Mouse (Mus musculus) intestine, embryonic 15.5 days (tissue): ENCODE measurements at regions not wholly inside any gene's neighbourhood (a gene's known extent, or its start where the extent isn't known, plus 50 kb on each side); places are given as distances from the start of the nearest gene placed in this dataset.

ENCODE experiments used
- ATAC-seq: fragments of 200-750 bp; cut with Nextera tagmentation; 2 replicates; pipeline ENCODE4 v1.8.0; 2017; ENCODE audit warnings: moderate TSS enrichment, moderate library complexity
- H3K27ac ChIP-seq: fragments of 300-500 bp; sonication (generic); 2 replicates; pipeline ENCODE4 v1.5.1; 2015; ENCODE audit warnings: mild to moderate bottlenecking, inconsistent platforms
- H3K27me3 ChIP-seq: fragments of 300-500 bp; sonication (generic); replicated peaks from 2 replicates; pipeline ENCODE4 v1.6.1; 2015; ENCODE audit warnings: inconsistent platforms
- H3K36me3 ChIP-seq: fragments of 300-500 bp; sonication (generic); 2 replicates; pipeline ENCODE4 v1.6.1; 2015; ENCODE audit warnings: inconsistent platforms
- H3K4me1 ChIP-seq: fragments of 300-500 bp; sonication (generic); replicated peaks from 2 replicates; pipeline ENCODE4 v1.6.1; 2015; ENCODE audit warnings: inconsistent platforms
- H3K4me2 ChIP-seq: fragments of 300-500 bp; sonication (generic); replicated peaks from 2 replicates; pipeline ENCODE4 v1.6.1; 2015; ENCODE audit warnings: mild to moderate bottlenecking, inconsistent platforms
- H3K4me3 ChIP-seq: fragments of 300-500 bp; sonication (generic); replicated peaks from 2 replicates; pipeline ENCODE4 v1.5.1; 2015; ENCODE audit warnings: inconsistent platforms
- H3K9ac ChIP-seq: fragments of 300-500 bp; sonication (generic); 2 replicates; pipeline ENCODE4 v1.6.1; 2015; ENCODE audit warnings: inconsistent platforms
- H3K9me3 ChIP-seq: fragments of 300-500 bp; sonication (generic); 2 replicates; pipeline ENCODE4 v1.6.1; 2016; ENCODE audit warnings: inconsistent platforms
- WGBS: fragments of 180-500 bp; shearing (Covaris S2); methylation state at CpG from one replicate; pipeline ENCODE4 v1.1.7; 2015; 5-methylcytosine and 5-hydroxymethylcytosine counted together

GRCm38 (mm10) chr1:83665326-83665725 is 257.3 kb upstream of the Sphkap start:
- Histone ChIP-seq H3K4me3 (no peak overlapping the region), H3K9me3 (no peaks in the 10 kb centered on the region), H3K4me1 (no peaks in the 10 kb centered on the region), H3K36me3 (no peaks in the 10 kb centered on the region), H3K27ac (no peak overlapping the region), H3K9ac (no peak overlapping the region), H3K4me2 (no peak overlapping the region), H3K27me3 (no peaks in the 10 kb centered on the region)
- no peak for ATAC-seq
- 71% methylated on average over 2 of the region's 2 CpGs for WGBS

- Histone ChIP-seq H3K4me3 (no peak overlapping the region), H3K27ac (no peak overlapping the region), H3K4me2 (no peak overlapping the region), H3K9me3 (no peaks in the 10 kb centered on the region), H3K36me3 (no peaks in the 10 kb centered on the region), H3K9ac (no peak overlapping the region), H3K4me1 (no peaks in the 10 kb centered on the region), H3K27me3 (no peaks in the 10 kb centered on the region)
- no peak for ATAC-seq
- WGBS = 92% methylated on average over 3 of the region's 3 CpGs
Observed at GRCm38 (mm10) chr1:83661808-83662802, 254.1 kb upstream of the Sphkap start.

GRCm38 (mm10) chr1:83653661-83654060 is 245.7 kb upstream of the Sphkap start:
- no peak overlapping the region for H3K9ac ChIP-seq
- H3K4me2 ChIP-seq = no peak overlapping the region
- H3K27me3 ChIP-seq = no peaks in the 10 kb centered on the region
- H3K27ac ChIP-seq = no peak overlapping the region
- ATAC-seq = no peak
- no peaks in the 10 kb centered on the region for H3K36me3 ChIP-seq
- H3K9me3 ChIP-seq = no peaks in the 10 kb centered on the region
- no peak overlapping the region for H3K4me3 ChIP-seq
- WGBS = 85% methylated on average over 2 of the region's 2 CpGs
- no peaks in the 10 kb centered on the region for H3K4me1 ChIP-seq

- Histone ChIP-seq H3K36me3 (no peaks in the 10 kb centered on the region), H3K4me1 (no peaks in the 10 kb centered on the region), H3K9ac (no peak overlapping the region), H3K4me3 (no peak overlapping the region), H3K9me3 (no peaks in the 10 kb centered on the region), H3K4me2 (no peak overlapping the region), H3K27ac (no peak overlapping the region), H3K27me3 (no peaks in the 10 kb centered on the region)
- ATAC-seq = no peak
- WGBS = 84% methylated on average over 1 of the region's 1 CpGs
Observed at GRCm38 (mm10) chr1:83645606-83646005, 237.6 kb upstream of the Sphkap start.

GRCm38 (mm10) chr1:83642656-83643055 is 234.7 kb upstream of the Sphkap start:
- Histone ChIP-seq H3K9ac (no peak overlapping the region), H3K4me2 (no peak overlapping the region), H3K9me3 (no peaks in the 10 kb centered on the region), H3K4me1 (no peaks in the 10 kb centered on the region), H3K36me3 (no peaks in the 10 kb centered on the region), H3K4me3 (no peak overlapping the region), H3K27ac (no peak overlapping the region), H3K27me3 (no peaks in the 10 kb centered on the region)
- no peak for ATAC-seq

- 65% methylated on average over 3 of the region's 3 CpGs for WGBS
- H3K9me3 ChIP-seq = no peaks in the 10 kb centered on the region
Observed at GRCm38 (mm10) chr1:83636051-83636450, 228.1 kb upstream of the Sphkap start.

GRCm38 (mm10) chr1:83631798-83632197 is 223.8 kb upstream of the Sphkap start:
- WGBS = 39% methylated on average over 4 of the region's 4 CpGs
- H3K9ac ChIP-seq = no peak overlapping the region
- ATAC-seq = no peak

More at GRCm38 (mm10) chr1:83636051-83636450, 228.1 kb upstream of the Sphkap start:
- H3K4me2 ChIP-seq = no peak overlapping the region
- no peaks in the 10 kb centered on the region for H3K27me3 ChIP-seq
- H3K9ac ChIP-seq = no peak overlapping the region
- H3K4me3 ChIP-seq = no peak overlapping the region
- no peaks in the 10 kb centered on the region for H3K36me3 ChIP-seq
- no peak overlapping the region for H3K27ac ChIP-seq
- H3K4me1 ChIP-seq = no peaks in the 10 kb centered on the region
- ATAC-seq = no peak

GRCm38 (mm10) chr1:83631394-83631793 is 223.4 kb upstream of the Sphkap start:
- Histone ChIP-seq H3K4me2 (no peak overlapping the region), H3K9me3 (no peaks in the 10 kb centered on the region), H3K36me3 (no peaks in the 10 kb centered on the region), H3K4me1 (no peaks in the 10 kb centered on the region), H3K4me3 (no peak overlapping the region), H3K27me3 (no peaks in the 10 kb centered on the region), H3K27ac (no peak overlapping the region), H3K9ac (no peak overlapping the region)
- WGBS = 76% methylated on average over 7 of the region's 7 CpGs
- ATAC-seq = no peak

More at GRCm38 (mm10) chr1:83631798-83632197, 223.8 kb upstream of the Sphkap start:
- Histone ChIP-seq H3K4me1 (no peaks in the 10 kb centered on the region), H3K9me3 (no peaks in the 10 kb centered on the region), H3K27ac (no peak overlapping the region), H3K4me2 (no peak overlapping the region), H3K36me3 (no peaks in the 10 kb centered on the region), H3K4me3 (no peak overlapping the region), H3K27me3 (no peaks in the 10 kb centered on the region)

- Histone ChIP-seq H3K4me1 (no peaks in the 10 kb centered on the region), H3K27me3 (no peaks in the 10 kb centered on the region), H3K27ac (no peak overlapping the region), H3K9ac (no peak overlapping the region), H3K36me3 (no peaks in the 10 kb centered on the region), H3K4me2 (no peak overlapping the region), H3K4me3 (no peak overlapping the region), H3K9me3 (no peaks in the 10 kb centered on the region)
- ATAC-seq = no peak
- 92% methylated on average over 1 of the region's 1 CpGs for WGBS
Observed at GRCm38 (mm10) chr1:83587258-83587657, 179.3 kb upstream of the Sphkap start.

- H3K27ac ChIP-seq = no peak overlapping the region
- no peaks in the 10 kb centered on the region for H3K36me3 ChIP-seq
- no peak for ATAC-seq
- H3K4me1 ChIP-seq = no peaks in the 10 kb centered on the region
- H3K27me3 ChIP-seq = no peaks in the 10 kb centered on the region
- WGBS = 80% methylated on average over 4 of the region's 4 CpGs
- H3K4me2 ChIP-seq = no peak overlapping the region
- H3K9ac ChIP-seq = no peak overlapping the region
- no peak overlapping the region for H3K4me3 ChIP-seq
- no peaks in the 10 kb centered on the region for H3K9me3 ChIP-seq
Observed at GRCm38 (mm10) chr1:83583041-83583440, 175.0 kb upstream of the Sphkap start.

- 81% methylated on average over 5 of the region's 5 CpGs for WGBS
- ATAC-seq = no peak
Observed at GRCm38 (mm10) chr1:83569991-83570390, 162.0 kb upstream of the Sphkap start.

GRCm38 (mm10) chr1:83568746-83569145 is 160.7 kb upstream of the Sphkap start:
- Histone ChIP-seq H3K27me3 (no peaks in the 10 kb centered on the region), H3K4me2 (no peak overlapping the region), H3K4me3 (no peak overlapping the region), H3K36me3 (no peaks in the 10 kb centered on the region), H3K9ac (no peak overlapping the region), H3K4me1 (no peaks in the 10 kb centered on the region), H3K27ac (no peak overlapping the region), H3K9me3 (no peaks in the 10 kb centered on the region)
- ATAC-seq = no peak
- WGBS = 86% methylated on average over 1 of the region's 1 CpGs

More at GRCm38 (mm10) chr1:83569991-83570390, 162.0 kb upstream of the Sphkap start:
- H3K27ac ChIP-seq = no peak overlapping the region
- H3K9ac ChIP-seq = no peak overlapping the region
- no peak overlapping the region for H3K4me2 ChIP-seq
- H3K36me3 ChIP-seq = no peaks in the 10 kb centered on the region
- H3K9me3 ChIP-seq = no peaks in the 10 kb centered on the region
- H3K4me1 ChIP-seq = no peaks in the 10 kb centered on the region
- H3K27me3 ChIP-seq = no peaks in the 10 kb centered on the region
- H3K4me3 ChIP-seq = no peak overlapping the region

GRCm38 (mm10) chr1:83551617-83552016 is 143.6 kb upstream of the Sphkap start:
- Histone ChIP-seq H3K36me3 (no peaks in the 10 kb centered on the region), H3K4me3 (no peak overlapping the region), H3K9ac (no peak overlapping the region), H3K4me1 (no peaks in the 10 kb centered on the region), H3K27me3 (no peaks in the 10 kb centered on the region), H3K4me2 (no peak overlapping the region), H3K27ac (no peak overlapping the region), H3K9me3 (no peaks in the 10 kb centered on the region)
- ATAC-seq = no peak
